Mouse (Mus musculus): Measurements from ENCODE around the gene Hsd17b2.
"Not testable (repeated sequence)": the region's sequence is repeated elsewhere in the genome, so short reads cannot be mapped to it uniquely, and the experiment has no call there.

The Hsd17b2 gene

DNA sequence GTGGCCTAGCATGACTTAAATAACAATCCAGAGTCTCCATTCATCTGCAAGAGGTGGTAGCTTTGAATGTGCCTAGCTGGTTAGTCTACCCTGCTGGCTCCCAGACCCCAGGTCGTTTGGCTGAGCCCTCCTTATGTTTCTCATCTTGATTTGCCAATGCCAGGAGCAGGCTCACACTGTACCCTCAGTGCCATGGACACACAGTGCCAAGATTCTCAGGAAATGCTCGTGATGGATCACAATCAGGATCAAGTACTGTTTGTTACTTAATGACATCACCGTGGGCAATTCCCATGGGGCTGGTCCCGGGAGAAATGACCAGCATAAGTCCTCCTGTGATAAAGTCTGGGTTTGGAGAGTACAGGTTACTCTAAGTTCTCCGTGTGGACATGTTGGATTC lies 14.2 kb downstream of the Hsd17b2 start:
- DNase-seq, result no peak

DNA sequence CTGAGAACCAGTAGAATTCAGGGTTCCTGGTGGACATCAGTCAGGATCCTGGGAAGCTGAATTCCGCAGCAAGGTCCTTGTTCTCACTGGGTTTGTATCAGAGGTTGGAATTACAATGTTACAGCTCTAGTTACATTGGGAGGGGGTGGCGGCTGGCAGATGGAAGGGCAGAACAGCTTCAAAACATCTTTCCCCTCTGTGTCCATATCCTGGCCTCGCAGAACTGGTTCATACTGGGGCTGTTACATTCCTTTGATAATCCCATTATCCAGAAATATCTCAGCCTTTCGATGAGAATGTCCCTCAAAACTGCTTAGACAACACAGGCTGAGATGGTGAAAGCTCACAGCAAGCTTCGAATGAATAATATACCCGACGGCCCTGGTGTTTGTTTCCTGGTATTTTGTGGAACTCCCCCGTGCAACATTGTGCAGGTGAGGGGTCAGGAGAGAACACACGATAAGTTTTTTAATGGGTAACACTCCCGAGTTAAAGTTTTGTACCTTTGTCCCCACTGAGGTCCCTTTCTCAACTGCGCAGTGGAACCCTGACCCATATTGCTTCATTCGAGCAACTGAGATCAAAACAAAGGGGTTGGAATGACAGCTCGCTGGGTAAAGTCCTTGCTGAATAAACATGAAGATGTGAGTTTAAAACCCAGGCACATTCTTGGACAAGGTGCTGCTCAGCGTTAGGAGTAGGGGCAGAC lies 16.6 kb downstream of the Hsd17b2 start:
- no peak for DNase-seq

DNA sequence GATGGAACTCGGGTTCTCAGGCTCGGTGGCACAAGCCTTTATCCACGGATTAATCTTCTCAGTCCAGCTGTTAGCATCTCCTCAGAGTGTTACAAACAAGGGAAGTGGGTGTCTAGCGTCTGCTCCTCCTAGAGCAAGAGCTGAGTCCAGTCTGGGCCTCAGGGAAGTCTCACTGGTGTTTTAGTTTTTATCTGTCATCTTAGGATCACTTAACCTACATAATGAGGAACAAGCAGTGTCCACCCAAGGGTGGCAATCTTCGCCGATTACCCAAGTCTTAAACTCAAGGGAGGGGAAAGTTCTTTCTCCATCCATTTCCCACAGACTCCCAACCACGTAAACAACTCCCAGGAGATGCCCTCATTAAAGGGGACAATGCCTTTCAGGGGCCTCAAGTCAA lies 24.8 kb downstream of the Hsd17b2 start:
- no peak for DNase-seq

DNA sequence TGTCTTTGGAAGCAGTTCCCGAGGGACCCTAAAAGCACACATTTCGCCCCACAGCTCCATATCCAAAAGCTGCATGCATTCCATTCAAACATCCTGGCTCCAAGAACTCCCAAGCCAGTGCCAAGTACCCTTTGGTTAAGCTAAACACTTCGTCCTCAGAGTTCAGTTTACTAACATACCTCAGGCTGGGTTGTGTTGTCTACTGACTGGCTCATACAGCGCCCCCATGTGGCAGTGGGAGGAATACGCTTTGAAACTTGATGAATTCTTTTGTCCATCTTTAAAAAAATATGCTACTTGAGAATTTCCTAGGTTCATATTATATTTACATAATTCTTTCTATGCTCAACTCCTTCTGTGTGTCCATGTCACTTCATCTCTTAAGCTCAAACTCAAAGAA lies 25.9 kb downstream of the Hsd17b2 start:
- peak; percentile 19 for DNase-seq

DNA sequence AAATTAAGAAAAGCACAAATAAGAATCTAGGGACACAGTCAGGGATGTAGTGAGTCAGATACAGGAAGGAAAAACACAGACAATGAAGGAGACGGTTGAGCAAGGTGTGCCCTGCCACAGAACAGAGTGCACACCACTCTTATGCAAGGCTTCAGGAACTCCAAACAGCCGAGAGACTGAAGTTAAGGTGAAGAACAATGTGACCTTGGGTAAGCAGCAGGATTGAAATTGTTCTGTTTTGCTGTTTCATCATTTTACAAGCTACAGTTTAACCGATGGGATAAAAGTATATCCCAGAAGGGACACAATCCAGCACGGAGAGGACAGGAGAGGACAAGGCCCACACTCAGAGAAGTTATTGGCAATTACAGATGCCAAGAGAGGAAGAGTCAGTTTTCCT lies 26.5 kb downstream of the Hsd17b2 start:
- DNase-seq, result no peak

DNA sequence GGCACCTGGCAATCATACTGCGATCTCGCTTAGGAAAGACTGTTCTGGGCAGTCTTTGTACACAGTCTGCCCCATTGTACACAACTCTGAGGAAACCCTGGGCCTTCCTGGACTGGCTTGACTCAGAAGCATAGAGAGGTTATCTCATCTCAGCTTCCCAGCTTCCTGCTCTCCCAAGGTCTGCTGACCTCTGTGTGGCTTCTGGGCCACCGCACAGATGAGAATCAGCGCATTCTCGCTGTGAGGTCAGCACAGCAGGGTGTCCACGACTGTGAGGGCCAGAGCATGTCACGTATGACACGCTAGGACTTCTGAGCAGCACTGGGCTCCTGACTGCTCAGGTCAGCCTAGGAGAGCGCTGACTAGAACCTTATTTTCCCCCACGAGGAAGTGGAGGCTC lies 29.3 kb downstream of the Hsd17b2 start:
- no peak for DNase-seq

DNA sequence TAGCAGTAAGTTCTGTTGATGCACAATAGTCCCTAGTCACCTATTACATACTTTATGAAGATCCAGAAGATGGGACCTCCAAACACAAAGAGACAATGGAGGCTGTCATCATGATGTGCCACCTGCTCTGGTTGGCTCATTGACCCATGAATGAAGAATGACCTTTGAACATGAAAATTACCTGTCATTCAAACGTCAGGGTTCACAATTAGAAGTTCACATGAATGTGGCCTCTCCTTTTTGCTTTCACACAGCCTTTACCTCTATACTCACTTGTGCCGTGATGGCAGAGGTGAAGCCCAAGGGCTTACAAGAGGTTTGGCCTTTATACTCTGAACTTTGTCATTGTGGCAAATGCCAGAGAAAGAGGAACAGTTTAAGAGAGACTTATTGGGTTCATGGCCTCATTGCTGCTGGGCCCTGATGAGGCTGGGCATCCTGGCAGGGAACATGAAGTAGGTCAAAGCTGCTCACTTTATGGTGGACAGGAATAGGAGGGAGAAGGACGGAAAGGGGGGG lies 35.0 kb downstream of the Hsd17b2 start:
- DNase-seq, result no peak

DNA sequence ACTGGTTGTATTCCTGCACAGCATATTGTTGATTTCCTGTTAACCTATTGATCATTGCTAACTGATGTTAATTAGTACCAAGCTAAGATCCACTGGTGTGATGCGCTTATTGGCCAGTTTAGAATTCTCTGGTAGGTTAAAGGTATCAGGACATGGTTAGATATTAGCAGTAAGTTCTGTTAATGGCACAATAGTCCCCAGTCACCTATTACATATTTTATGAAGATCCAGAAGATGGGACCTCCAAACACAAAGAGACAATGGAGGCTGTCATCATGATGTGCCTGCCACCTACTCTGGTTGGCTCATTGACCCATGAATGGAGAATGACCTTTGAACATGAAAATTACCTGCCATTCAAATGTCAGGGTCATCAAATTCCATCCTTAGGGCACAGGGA lies 36.5 kb downstream of the Hsd17b2 start:
- DNase-seq, result not testable (repeated sequence)

DNA sequence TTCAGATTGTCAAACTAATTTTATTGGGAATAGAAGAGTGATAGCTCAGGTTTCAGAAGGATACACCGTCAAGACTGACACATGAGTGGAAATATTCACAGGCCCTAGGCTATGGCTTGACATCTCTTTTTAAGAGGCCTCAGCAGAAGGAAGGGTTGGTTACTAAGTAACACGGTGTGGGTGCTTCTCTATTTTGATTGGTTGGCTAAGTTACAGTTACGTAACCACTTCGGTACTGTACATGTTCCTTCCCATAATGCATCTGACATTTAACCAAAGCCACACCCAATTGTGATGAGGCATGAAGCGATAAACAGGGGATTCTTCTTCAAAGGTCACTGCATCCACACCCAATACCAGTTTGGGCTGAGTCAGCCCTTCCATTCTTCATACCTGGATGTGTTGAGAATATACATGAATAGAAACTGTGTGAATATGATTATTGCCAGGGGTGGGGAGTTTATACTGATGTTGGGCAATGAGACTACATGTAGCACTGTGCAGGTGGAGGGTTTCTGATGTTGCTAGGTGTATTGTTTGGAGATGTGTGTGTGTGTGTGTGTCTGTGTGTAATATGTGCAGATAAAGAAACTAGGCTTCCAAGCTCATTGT lies 38.8 kb downstream of the Hsd17b2 start:
- DNase-seq, result no peak

DNA sequence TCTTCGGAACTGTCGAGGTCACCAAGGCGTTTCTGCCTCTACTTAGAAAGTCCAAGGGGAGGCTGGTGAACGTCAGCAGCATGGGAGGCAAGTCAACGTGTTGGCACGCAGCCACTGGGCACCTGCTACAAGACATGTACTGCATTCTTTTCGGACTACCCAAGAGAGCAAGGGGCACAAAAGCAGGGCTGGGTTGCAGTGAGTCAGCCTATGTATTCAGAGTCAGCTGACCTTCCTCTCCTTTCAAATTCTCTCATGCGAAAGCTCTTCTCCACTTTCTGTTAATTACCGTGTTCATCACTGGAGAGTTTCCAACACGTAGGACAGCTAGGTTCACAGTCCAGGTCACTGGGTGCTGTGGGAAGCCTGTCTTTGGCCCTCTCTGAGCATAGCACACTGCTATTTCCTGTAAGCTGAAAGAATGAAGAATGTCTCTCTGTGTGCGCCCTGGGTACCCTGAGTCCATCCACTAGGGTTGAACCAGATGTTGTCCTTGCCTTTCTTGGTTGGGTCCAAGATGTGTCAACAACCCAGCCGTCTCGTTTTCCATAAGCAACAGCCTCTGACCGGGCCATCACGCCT lies 40.8 kb downstream of the Hsd17b2 start:
- DNase-seq, result no peak

DNA sequence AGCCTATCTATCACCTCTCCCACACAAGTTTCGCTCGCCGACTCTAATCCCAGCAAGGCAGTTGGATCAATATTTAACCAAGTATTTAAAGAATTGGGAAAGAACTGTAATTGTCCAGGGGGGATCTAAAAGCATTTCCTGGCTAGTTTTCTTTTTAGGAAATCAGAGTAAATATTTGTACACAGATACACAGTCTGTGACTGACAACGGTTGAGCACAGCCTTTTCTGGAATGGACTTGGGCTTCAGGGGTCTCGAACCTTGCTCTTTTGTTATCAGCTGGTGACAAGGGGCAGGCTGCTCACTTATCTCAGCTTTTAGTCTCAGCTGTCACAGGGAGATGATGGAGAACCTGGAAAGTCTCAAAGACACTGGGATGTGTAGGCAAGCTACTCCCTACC lies 44.9 kb downstream of the Hsd17b2 start:
- DNase-seq, result no peak

DNA sequence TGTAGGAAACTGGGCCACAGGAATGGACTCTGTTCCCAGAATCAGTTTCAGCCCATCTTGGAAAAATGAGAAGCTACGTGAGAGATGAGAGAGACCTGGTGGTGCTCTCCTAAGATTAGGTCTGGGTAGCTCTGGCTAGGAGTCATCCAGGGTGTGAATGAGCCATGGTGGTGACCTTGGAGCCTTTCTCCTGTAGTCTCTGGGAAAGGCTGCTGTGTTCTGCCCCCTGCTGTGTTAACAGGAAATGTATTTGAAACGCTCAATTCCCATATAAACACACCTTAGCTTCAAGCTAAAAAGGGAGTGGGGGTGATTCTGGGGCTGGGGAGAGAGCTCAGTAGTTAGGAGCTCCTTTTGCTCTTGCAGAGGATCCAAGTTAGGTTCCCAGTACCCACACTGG lies 45.7 kb downstream of the Hsd17b2 start:
- no peak for DNase-seq

DNA sequence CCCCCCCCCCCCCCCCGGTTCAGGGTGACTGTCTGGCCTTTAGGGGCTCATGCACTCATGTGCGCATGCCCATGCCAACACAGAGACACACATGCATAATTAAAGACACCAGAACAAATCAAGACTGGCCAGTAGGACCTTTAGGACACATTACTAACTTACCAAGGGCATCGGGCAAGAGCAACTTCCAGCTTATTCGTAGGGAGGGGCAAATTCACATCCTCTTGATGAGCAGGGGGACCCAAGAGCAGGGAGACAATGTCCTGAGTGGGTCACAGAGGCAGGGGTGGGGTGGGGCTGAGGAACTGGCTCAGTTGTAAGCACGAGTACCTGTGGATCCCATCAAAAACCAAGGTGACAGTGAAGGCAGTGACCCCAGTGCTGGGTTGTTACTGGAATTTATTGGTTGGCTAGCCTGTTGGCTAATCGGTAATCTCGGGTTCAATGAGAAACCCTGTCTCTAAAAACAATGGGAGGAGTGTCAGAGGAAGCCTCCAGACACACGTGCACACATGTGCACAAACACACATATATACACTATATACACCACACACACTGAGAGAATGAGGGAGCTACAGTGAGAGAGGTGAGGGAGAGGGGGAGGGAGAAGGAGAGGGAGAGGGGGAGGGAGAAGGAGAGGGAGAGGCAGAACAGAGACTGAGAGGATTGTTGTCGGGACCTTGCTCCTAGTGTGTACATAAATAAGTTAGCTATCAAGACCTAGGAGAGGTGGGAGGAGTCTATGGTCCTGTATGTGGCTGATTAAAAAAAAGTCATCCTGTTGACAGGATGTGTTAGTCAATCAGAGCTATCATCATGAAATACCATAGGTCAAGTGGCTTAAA lies 46.4 kb downstream of the Hsd17b2 start:
- no peak for DNase-seq

DNA sequence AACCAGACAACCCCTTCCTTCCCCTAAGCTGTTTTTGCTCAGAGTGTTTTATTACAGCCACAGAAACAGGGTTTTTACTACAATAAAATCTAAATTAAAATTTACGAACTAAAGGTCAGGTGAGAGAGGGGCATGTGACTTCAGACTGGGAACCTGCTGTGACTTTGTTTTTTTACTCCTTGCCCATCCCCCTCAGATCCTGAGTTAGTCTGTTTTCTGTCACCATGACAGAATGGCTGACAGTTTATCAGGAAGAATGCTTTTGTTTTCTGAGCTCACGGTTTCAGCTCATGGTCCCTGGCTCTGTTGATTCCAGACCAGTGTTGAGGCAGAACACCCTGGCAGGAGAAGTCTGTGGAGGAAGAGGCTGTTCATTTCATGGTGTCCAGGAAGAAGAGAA lies 47.7 kb downstream of the Hsd17b2 start:
- no peak for DNase-seq

DNA sequence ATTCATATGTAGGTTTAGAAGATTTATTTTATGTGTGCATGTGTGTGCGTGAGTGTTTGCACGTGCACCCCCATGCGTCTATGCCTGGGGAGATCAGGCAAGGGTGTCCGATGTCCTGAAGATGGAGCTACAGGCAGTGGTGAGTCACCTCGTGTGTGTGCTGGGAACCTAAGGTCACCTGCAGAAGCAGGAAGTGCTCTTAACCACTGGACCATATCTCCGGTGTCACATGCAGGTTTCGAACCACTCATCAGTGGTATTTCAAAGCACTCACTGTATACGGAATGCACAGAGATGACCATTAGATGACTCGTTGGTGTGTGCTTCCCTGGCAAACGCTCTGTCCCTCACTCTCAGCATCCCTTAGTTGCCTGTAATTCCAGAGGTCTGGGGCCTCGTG lies 56.2 kb downstream of the Hsd17b2 start:
- no peak for DNase-seq

DNA sequence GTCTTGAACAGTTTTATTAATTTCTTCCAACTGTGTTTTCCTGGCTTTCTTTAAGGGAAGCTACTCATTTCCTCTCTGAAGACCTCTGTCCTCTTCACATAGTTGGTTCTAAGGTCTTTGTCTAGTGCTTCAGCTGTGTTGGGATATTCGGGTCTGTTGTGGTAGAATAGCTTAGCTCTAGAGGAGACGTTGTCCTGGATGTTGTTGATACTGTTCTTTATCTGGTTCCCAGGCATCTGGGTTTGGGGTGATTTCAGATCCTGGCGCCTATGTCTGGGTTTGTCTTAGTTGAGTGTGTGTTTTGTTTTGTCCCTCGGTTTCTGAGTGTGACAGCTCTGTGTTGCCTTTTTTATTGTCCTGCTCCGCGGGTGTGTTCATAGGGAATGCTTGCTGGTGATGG lies 61.1 kb downstream of the Hsd17b2 start:
- no peak for DNase-seq

DNA sequence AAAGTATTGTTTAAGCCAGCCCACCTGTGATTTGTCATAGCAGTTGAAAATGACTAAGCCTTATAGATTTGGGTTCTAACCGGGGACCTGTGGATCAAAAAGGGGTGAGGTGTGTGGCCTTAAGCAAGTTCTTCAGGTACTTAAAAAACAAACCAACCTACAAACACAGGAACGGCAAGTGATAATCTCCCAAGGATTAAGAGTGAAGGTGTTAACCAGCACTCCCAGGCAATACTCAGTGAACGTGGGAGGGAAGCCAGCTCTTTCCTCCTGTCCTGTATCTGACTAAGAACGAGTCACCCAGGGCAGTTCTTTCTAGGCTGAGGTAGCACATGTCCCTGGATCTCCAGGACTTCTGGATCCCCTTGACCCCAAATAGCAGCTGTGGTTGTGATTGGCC lies 62.9 kb downstream of the Hsd17b2 start:
- DNase-seq, result no peak

DNA sequence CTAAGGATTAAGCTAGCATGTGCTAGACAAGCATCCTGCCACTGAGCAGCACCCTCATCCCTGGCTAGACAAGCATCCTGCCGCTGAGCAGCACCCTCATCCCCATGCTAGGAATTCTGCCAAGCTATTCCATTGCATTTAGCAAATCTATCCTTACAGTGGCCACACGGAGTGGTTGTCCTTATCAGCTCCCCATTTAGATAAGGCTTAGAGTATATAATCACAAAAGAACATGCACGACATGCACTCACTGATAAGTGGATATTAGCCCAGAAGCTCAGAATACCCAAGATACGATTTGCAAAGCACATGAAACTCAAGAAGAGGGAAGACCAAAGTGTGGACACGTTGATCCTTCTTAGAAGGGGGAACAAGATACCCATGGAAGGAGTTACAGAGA lies 64.2 kb downstream of the Hsd17b2 start:
- no peak for DNase-seq

DNA sequence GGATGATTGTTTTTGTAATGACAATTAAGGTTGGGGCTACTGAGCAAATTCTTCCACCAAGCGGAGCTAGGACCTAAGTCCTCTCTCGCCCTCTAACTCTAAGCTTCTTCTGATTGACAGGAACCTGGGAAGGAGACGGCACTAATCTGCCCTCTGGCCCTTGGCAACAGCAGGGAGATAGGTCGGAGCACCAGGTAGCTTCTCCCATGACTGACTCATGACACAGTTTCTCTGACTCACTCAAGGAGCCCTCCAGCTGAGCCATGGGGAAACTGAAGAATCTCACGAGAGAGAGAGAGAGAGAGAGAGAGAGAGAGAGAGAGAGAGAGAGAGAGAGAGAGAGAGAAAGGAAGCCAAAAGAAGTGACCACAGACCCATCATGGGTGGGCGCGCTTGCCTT lies 67.3 kb downstream of the Hsd17b2 start:
- no peak for DNase-seq

DNA sequence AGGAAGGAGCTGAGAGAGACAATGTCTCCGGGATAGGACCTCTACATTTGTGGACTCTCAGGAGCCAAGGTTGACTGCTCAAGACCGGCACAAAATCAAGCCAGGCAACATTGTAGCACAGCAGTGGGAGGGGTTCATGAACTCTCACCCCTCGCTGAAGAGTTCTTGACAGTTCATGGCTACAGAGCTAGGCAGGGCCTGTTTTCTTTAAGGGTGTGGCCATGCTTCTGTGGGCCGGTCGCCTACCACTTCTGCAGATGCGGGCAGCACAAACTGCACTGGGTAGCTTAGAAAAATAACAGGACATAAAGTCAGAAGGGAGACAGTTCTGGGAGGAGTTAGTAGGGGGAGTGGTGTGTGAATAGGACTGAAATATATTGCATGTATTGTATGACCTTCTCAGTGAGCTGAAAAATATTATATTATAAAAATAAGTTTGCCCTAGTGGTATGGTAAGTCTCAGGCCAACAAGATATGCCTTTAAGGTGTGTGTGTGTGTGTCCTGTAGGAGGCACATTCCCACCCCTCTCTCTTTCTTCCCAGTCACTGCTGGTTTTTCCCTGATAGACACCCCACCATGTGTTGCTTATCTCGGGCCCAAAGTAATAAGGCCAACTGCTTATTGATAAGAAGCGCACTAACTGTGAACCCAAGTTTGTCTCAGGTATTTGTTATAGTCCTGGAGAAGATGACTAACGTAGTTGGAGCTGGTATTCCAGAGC lies 69.6 kb downstream of the Hsd17b2 start:
- DNase-seq, result no peak

DNA sequence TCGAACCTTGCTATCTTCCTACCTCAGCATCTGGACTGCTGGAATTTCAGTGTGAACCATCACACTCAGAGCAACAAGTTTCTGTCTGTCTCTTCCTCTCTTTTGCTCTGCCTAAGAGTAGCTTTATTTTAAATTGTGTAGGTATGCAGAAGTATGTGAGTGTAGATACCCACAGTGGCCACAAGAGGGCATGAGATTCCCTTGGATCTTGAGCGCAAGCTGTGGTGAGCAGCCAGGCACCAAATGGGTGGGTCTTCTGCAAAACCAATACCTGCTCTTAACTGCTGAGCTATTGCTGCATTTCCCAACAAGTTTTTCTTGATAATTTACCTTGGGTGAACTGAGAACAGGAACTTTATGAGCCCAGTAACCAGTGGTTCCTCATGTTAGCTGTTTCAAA lies 70.4 kb downstream of the Hsd17b2 start:
- peak; percentile 43 for DNase-seq

DNA sequence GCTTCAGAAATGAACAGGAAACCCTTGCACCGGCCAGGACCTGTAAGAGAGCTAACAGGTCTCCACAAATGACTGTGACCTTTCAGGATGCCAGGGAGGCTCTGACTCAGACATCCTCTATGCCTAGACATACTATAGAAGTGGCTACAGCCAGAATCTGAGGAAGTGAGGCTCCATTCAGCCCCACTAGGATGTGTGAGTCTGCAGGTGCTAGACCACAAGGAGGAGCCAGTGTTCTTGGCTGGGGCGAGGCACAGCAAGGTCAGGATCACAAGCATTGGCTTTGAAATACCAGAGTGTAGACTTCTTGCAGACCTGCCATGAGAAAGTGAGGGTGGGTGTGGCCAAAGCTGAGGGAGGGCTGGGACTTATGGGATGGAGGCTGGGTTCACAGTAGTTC lies 70.9 kb downstream of the Hsd17b2 start:
- no peak for DNase-seq

DNA sequence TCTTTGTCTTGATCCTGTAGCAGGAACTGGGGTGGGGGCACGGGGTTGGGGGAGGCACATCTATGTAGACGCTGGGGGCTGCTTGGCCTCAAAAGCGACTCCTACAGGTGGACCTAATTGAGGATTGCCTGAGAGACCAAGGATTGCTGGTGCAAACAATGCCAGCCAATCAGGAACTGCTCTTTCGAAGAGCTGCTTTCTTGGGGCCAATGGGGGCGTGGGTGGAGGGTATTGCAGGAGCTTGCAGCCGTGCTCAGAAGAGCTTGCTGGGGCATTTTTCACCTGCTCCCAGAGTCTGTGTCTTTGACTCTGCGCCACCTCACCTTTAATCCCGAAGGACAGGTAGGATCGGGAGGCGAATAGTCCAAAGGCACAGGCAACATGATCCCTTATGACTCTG lies 73.9 kb downstream of the Hsd17b2 start:
- DNase-seq, result no peak
